Mouse (Mus musculus): ENCODE results near the gene 4921504E06Rik. TPM values are rescaled to one million over a fixed set of nuclear protein-coding genes. Genes with fewer than 3 reads are reported as not detected.

The 4921504E06Rik gene
- polyA plus RNA-seq, 1 experiment from 2014 or later, result not detected

GRCm38 (mm10) chr2:19444346-19444745 lies 109.4 kb downstream of the 4921504E06Rik start:
- ATAC-seq (no peak), DNase-seq (ENCODE audit: low spot score) (no peak)
- H3K27me3 ChIP-seq (replicated peaks; ENCODE audit: control insufficient read depth, insufficient read depth, low read length), result peaks cover 75% of the 10 kb centered on the region
- WGBS, result 2% methylated on average over 9 of the region's 9 CpGs
- H3K27ac ChIP-seq (ENCODE audit: low read depth, low read length), result no peak overlapping the region
- H3K36me3 ChIP-seq (ENCODE audit: control insufficient read depth, insufficient read depth, low read length), result no peaks in the 10 kb centered on the region
- H3K4me3 ChIP-seq (ENCODE audit: low read depth, low read length), result no peak overlapping the region
- no peaks in the 10 kb centered on the region for H3K9me3 ChIP-seq (replicated peaks; ENCODE audit: control insufficient read depth, low read length)
- no peak overlapping the region for H3K9ac ChIP-seq (ENCODE audit: low read length)
- H3K4me1 ChIP-seq (ENCODE audit: control insufficient read depth, insufficient read depth, low read length), result peaks cover 8% of the 10 kb centered on the region
- no peak overlapping the region for H3K4me2 ChIP-seq (ENCODE audit: low read length)

DNA sequence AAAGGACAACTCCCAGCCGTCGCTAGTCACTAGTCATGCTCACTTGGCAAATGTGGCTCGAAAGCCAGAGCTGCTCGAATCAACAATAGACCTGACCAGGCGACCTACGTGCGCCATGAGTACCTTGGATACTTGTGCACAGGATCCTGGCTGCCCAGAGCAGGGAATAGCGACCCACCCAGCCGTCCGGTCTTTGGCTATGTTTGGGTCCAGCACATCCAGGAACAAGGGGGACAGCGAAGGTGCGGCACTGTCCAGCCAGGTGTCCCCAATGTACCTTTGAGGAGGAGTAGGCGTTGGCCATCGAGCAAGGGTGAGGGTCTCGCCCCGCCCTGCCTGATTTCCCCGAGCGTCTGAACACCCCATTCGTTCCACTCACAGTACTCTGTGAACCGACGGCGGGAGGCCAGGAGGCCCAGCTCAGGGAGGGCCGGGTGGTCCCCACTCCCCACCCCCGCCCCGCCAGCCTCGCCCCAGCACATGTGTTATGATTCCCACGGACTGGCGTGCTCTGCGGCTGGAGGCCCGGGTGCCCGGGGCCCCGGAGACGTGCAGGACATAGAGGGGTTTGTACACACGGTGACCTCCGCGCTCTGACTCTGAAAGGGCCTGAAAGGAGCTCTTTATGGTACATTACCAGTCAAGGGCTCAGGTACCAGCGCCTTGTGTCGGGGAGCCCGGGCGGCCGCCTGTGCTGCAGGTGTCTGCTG lies 121.9 kb downstream of the 4921504E06Rik start:
- no peak overlapping the region for H3K27ac ChIP-seq (ENCODE audit: low read depth, low read length)
- H3K9me3 ChIP-seq (replicated peaks; ENCODE audit: control insufficient read depth, low read length), result no peaks in the 10 kb centered on the region
- H3K4me3 ChIP-seq (ENCODE audit: low read depth, low read length), result peak overlapping the region; percentile 10; the same call in 1 of the 2 replicates
- H3K4me1 ChIP-seq (ENCODE audit: control insufficient read depth, insufficient read depth, low read length), result 0 out of 2 replicates have a peak, but pooled peaks cover 3% of the 10 kb centered on the region
- DNase-seq (ENCODE audit: low spot score) (no peak), ATAC-seq (peak; percentile 38; the same call in 1 of the 2 replicates)
- no peaks in the 10 kb centered on the region for H3K36me3 ChIP-seq (ENCODE audit: control insufficient read depth, insufficient read depth, low read length)
- no peak overlapping the region for H3K4me2 ChIP-seq (ENCODE audit: low read length)
- H3K9ac ChIP-seq (ENCODE audit: low read length), result no peak overlapping the region
- H3K27me3 ChIP-seq (replicated peaks; ENCODE audit: control insufficient read depth, insufficient read depth, low read length), result peaks cover 78% of the 10 kb centered on the region
- 1% methylated on average over 41 of the region's 41 CpGs for WGBS

- Histone ChIP-seq H3K27ac (ENCODE audit: low read depth, low read length) (no peak overlapping the region), H3K9ac (ENCODE audit: low read length) (no peak overlapping the region), H3K9me3 (replicated peaks; ENCODE audit: control insufficient read depth, low read length) (no peaks in the 10 kb centered on the region), H3K4me1 (ENCODE audit: control insufficient read depth, insufficient read depth, low read length) (0 out of 2 replicates have a peak, but pooled peaks cover 3% of the 10 kb centered on the region), H3K36me3 (ENCODE audit: control insufficient read depth, insufficient read depth, low read length) (no peaks in the 10 kb centered on the region), H3K4me2 (ENCODE audit: low read length) (peak overlapping the region; percentile 38), H3K4me3 (ENCODE audit: low read depth, low read length) (peak overlapping the region; percentile 23), H3K27me3 (replicated peaks; ENCODE audit: control insufficient read depth, insufficient read depth, low read length) (peaks cover 83% of the 10 kb centered on the region)
- no peak for DNase-seq (ENCODE audit: low spot score)
- WGBS, result under 1% methylated on average over 18 of the region's 18 CpGs
- ATAC-seq, result peak; percentile 73
These were observed 122.5 kb downstream of the 4921504E06Rik start for GRCm38 (mm10) chr2:19431186-19431585.

DNA sequence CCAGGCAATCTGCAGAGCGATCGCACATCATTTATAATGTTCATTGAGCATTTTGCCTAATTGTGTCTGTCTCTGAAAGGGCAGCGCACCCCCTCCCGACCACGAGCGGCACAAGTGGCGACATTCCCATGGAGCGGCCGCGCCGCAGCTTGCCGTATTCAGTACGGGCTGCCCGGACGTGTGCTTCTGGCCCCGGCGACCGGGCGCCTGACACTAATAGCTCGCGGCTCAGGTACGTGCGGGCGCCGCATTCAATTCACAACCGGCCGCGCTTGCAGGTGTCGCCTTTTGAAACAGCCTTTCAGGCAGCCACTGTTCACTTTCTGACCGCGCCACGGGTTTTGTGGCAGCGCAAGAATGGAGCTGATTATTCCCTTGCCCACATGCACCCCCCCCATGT lies 123.0 kb downstream of the 4921504E06Rik start:
- under 1% methylated on average over 33 of the region's 33 CpGs for WGBS
- H3K9me3 ChIP-seq (replicated peaks; ENCODE audit: control insufficient read depth, low read length), result no peaks in the 10 kb centered on the region
- peak overlapping the region; percentile 23 for H3K4me3 ChIP-seq (ENCODE audit: low read depth, low read length)
- DNase-seq (ENCODE audit: low spot score), result no peak
- H3K4me1 ChIP-seq (ENCODE audit: control insufficient read depth, insufficient read depth, low read length), result 0 out of 2 replicates have a peak, but pooled peaks cover 3% of the 10 kb centered on the region
- no peak overlapping the region for H3K27ac ChIP-seq (ENCODE audit: low read depth, low read length)
- H3K9ac ChIP-seq (ENCODE audit: low read length), result no peak overlapping the region
- peaks cover 80% of the 10 kb centered on the region for H3K27me3 ChIP-seq (replicated peaks; ENCODE audit: control insufficient read depth, insufficient read depth, low read length)
- no peaks in the 10 kb centered on the region for H3K36me3 ChIP-seq (ENCODE audit: control insufficient read depth, insufficient read depth, low read length)
- H3K4me2 ChIP-seq (ENCODE audit: low read length), result peak overlapping the region; percentile 38
- ATAC-seq, result peak; percentile 43; the same call in 1 of the 2 replicates

- H3K27me3 ChIP-seq (replicated peaks; ENCODE audit: control insufficient read depth, insufficient read depth, low read length), result peaks cover 78% of the 10 kb centered on the region
- DNase-seq (ENCODE audit: low spot score) (no peak), ATAC-seq (no peak)
- no peaks in the 10 kb centered on the region for H3K9me3 ChIP-seq (replicated peaks; ENCODE audit: control insufficient read depth, low read length)
- peak overlapping the region; percentile 23; the same call in 1 of the 2 replicates for H3K4me3 ChIP-seq (ENCODE audit: low read depth, low read length)
- H3K4me1 ChIP-seq (ENCODE audit: control insufficient read depth, insufficient read depth, low read length), result 0 out of 2 replicates have a peak, but pooled peaks cover 3% of the 10 kb centered on the region
- H3K27ac ChIP-seq (ENCODE audit: low read depth, low read length), result no peak overlapping the region
- H3K4me2 ChIP-seq (ENCODE audit: low read length), result peak overlapping the region; percentile 38
- H3K36me3 ChIP-seq (ENCODE audit: control insufficient read depth, insufficient read depth, low read length), result no peaks in the 10 kb centered on the region
- no peak overlapping the region for H3K9ac ChIP-seq (ENCODE audit: low read length)
- WGBS, result 3% methylated on average over 31 of the region's 31 CpGs
These were observed 123.7 kb downstream of the 4921504E06Rik start for GRCm38 (mm10) chr2:19429691-19430690.

DNA sequence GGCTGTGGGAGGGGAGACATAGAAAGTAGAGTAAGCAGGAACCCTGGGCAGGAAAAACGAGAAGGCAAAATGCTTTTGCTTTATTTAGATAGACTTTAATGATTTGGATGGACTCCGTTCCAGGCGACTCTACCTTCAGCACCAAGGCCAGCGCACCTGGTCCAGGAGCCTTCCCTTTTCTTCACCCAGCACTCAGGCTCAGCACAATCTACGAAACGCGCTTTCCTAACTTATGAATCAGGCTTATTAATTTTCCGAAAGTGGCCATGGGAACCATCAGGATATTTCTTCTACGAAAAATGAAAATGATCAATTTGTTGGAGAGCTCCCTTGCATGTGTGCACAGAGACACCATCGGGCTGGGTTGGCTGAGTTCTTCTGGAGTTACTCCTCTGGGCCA lies 124.7 kb downstream of the 4921504E06Rik start:
- no peak for DNase-seq (ENCODE audit: low spot score)
- Histone ChIP-seq H3K4me1 (ENCODE audit: control insufficient read depth, insufficient read depth, low read length) (0 out of 2 replicates have a peak, but pooled peaks cover 3% of the 10 kb centered on the region), H3K36me3 (ENCODE audit: control insufficient read depth, insufficient read depth, low read length) (no peaks in the 10 kb centered on the region), H3K27me3 (replicated peaks; ENCODE audit: control insufficient read depth, insufficient read depth, low read length) (peaks cover 73% of the 10 kb centered on the region), H3K4me3 (ENCODE audit: low read depth, low read length) (no peak overlapping the region), H3K27ac (ENCODE audit: low read depth, low read length) (no peak overlapping the region), H3K9ac (ENCODE audit: low read length) (no peak overlapping the region), H3K4me2 (ENCODE audit: low read length) (no peak overlapping the region), H3K9me3 (replicated peaks; ENCODE audit: control insufficient read depth, low read length) (no peaks in the 10 kb centered on the region)
- WGBS, result 4% methylated on average over 10 of the region's 10 CpGs
- ATAC-seq, result no peak

DNA sequence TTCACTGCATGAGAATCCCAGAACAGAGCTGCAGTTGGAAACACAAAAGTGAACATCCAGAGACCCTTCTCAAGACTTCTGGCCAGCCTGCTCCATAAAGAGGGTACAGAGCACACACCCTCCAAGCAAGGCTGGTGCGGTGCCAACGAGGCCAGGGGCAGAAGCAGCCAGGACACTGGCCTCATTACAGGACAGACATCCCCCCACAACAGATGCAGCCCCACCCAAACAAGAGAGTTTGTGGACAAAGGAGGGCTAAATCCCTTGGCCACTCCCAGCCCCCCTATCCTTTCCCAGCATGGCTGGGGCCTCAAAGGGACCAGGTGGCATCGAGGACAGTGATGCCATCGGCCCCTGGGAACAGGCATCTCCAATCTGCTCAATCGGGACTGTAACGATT lies 130.6 kb downstream of the 4921504E06Rik start:
- no peak overlapping the region for H3K4me3 ChIP-seq (ENCODE audit: low read depth, low read length)
- H3K9me3 ChIP-seq (replicated peaks; ENCODE audit: control insufficient read depth, low read length), result no peaks in the 10 kb centered on the region
- no peaks in the 10 kb centered on the region for H3K36me3 ChIP-seq (ENCODE audit: control insufficient read depth, insufficient read depth, low read length)
- no peak for DNase-seq (ENCODE audit: low spot score)
- no peak for ATAC-seq
- WGBS, result 62% methylated on average over 6 of the region's 6 CpGs
- peaks cover 20% of the 10 kb centered on the region for H3K27me3 ChIP-seq (replicated peaks; ENCODE audit: control insufficient read depth, insufficient read depth, low read length)
- H3K4me1 ChIP-seq (ENCODE audit: control insufficient read depth, insufficient read depth, low read length), result no peaks in the 10 kb centered on the region
- no peak overlapping the region for H3K9ac ChIP-seq (ENCODE audit: low read length)
- no peak overlapping the region for H3K27ac ChIP-seq (ENCODE audit: low read depth, low read length)
- no peak overlapping the region for H3K4me2 ChIP-seq (ENCODE audit: low read length)

DNA sequence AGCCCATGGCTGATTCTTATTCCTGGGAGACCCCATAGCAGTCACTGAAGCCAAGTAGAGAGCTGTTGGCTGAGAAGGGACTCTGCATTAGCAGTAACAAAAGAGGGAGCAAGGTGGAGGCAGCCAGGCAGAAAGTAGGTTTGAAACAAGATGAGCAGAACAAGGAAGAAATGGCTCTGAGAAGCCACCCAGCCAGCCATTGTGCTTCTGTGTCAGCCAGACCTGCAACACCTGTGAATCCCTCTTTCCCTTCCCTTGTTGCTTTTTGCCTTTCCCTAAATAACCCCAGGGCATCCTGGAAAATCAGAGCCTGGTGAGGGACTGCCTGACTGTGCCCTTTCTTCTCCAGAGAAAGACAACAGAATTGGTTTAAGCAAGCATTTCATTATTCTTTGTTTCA lies 131.5 kb downstream of the 4921504E06Rik start:
- H3K9me3 ChIP-seq (replicated peaks; ENCODE audit: control insufficient read depth, low read length), result no peaks in the 10 kb centered on the region
- H3K4me3 ChIP-seq (ENCODE audit: low read depth, low read length), result no peak overlapping the region
- H3K36me3 ChIP-seq (ENCODE audit: control insufficient read depth, insufficient read depth, low read length), result no peaks in the 10 kb centered on the region
- no peaks in the 10 kb centered on the region for H3K4me1 ChIP-seq (ENCODE audit: control insufficient read depth, insufficient read depth, low read length)
- H3K27ac ChIP-seq (ENCODE audit: low read depth, low read length), result no peak overlapping the region
- no peak overlapping the region for H3K4me2 ChIP-seq (ENCODE audit: low read length)
- DNase-seq (ENCODE audit: low spot score) (no peak), ATAC-seq (no peak)
- H3K27me3 ChIP-seq (replicated peaks; ENCODE audit: control insufficient read depth, insufficient read depth, low read length), result peaks cover 16% of the 10 kb centered on the region; the same call in 1 of the 2 replicates
- H3K9ac ChIP-seq (ENCODE audit: low read length), result no peak overlapping the region

All from forebrain, embryonic 14.5 days (tissue).